Mouse (Mus musculus) CD4-positive, CD25-positive, alpha-beta regulatory T cell, adult 4 months (primary cell): Measurements from ENCODE around the gene Crocc2. TPM values are rescaled to one million over a fixed set of nuclear protein-coding genes. Genes with fewer than 3 reads are reported as not detected.

ENCODE experiments used
- ATAC-seq: one replicate; pipeline ENCODE4 v1.8.0; 2017
- polyA plus RNA-seq, 2 experiments: library from polyadenylated mRNA; unstranded; fragments of 100-300 nt; shearing (Covaris generic); gene quantifications; one replicate each; pipeline ENCODE4 v1.2.1; 2017

Gene Crocc2
- polyA plus RNA-seq, 2 experiments from 2014 or later: not detected

DNA sequence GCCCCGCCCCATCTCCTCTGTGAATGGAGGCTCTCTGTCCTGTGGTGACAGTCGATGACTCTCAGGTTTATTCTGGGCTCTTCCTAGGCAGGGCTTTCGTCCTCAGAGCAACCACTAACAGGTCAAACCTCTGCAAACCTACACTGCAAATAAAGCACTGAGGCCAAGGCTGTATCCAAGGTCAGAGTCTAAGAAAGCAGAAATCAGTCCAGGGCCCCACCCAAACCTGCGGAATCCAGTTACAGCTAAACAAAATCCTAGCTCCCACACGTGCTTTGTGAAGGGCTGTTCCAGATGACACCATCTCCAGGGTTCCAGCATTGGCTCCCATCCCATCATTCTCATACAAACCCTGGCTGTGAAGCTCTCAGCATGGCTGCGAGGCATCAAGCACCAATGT is 107.0 kb downstream of the Crocc2 start:
- no peak for ATAC-seq

DNA sequence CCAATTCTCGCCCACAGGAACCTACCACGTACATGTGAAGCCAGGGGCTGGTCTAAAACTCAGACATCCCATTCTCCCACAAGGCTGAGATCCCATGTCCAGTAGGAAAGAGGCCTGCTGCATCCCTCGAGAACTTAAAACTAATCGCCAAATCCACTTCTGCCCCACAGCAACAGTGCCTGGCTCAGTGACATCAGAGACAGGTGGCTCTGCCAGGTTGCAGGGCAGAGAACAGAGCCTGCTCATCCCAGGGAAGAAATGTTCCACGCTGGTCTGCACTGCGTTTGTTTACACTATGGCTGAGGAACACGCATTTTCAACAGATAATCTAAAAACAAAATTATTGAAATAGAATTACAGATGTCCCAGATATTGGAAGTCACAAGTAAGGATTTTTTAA is 108.5 kb downstream of the Crocc2 start:
- ATAC-seq: no peak

Other genes with a start within 250 kb of the Crocc2 start
- 10 to 100 TPM in 1 of 2 experiments, 1 to 10 TPM in 1; 7.8 to 12.5 TPM for gene Capn10, start 234.3 kb upstream of the Crocc2 start, polyA plus RNA-seq
- 1 to 10 TPM; 2.4 to 3.7 TPM for gene Gpr35, start 217.9 kb upstream of the Crocc2 start, polyA plus RNA-seq
- not detected for gene Aqp12, start 162.4 kb upstream of the Crocc2 start, polyA plus RNA-seq
- gene Kif1a, start 66.8 kb upstream of the Crocc2 start, polyA plus RNA-seq: not detected
- not detected for gene Agxt, start 33.5 kb upstream of the Crocc2 start, polyA plus RNA-seq
- not detected for gene 2310007B03Rik, start 7.8 kb upstream of the Crocc2 start, polyA plus RNA-seq
- gene Sned1, start 67.1 kb downstream of the Crocc2 start, polyA plus RNA-seq: under 1 TPM in 1 of 2 experiments, not detected in 1; 0.13 TPM
- 10 to 100 TPM; 22.8 to 25.7 TPM for gene Mterf4, start 137.2 kb downstream of the Crocc2 start, polyA plus RNA-seq
- gene Ppp1r7, start 174.1 kb downstream of the Crocc2 start, polyA plus RNA-seq: 10 to 100 TPM; 63.9 to 66.4 TPM
- gene Pask, start 174.8 kb downstream of the Crocc2 start, polyA plus RNA-seq: 1 to 10 TPM in 1 of 2 experiments, under 1 TPM in 1; 0.82 to 1.4 TPM
- gene Ano7, start 205.2 kb downstream of the Crocc2 start, polyA plus RNA-seq: under 1 TPM; 0.19 to 0.98 TPM